Mouse (Mus musculus): ENCODE results near the gene Tnxb. TPM values are rescaled to one million over a fixed set of nuclear protein-coding genes. Genes with fewer than 3 reads are reported as not detected.

Tnxb gene
- total RNA-seq (2012; rRNA removed): 0.18 and 0.26 TPM in 2 replicates

DNA sequence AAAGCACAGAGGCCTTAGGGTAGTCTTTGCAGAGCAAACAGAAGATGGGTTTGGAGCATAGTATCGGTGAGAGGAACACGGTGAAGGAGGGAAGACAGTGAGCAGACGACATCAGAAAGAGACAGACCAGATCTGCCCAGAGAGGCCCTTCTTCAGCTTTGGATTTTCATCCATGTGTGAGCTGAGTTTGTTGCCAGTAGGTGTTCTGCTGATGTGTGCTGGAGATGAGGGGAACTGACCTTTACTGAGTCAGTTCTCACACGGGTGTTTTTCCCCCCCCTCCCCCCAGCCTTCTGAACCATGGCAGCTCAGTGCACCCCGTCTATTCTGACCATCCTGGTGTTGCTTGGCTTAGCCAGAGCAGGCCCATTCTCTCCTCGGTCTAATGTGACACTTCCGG, at the start of gene Tnxb:
Tnxb (plus strand) TSS at position 301 of the 400 bp plus-strand sequence.
- TF ChIP-seq HCFC1 (IDR thresholded peaks at IDR 0.05; ENCODE audit: borderline replicate concordance, insufficient read depth, low read length) (no peak), ZC3H11A (IDR thresholded peaks at IDR 0.05; ENCODE audit: borderline replicate concordance, low read depth, low read length) (no peak), ZNF384 (IDR thresholded peaks at IDR 0.05; ENCODE audit: low read depth, low read length) (no peak), CHD2 (IDR thresholded peaks at IDR 0.05; ENCODE audit: low read depth, low read length) (no peak), MAFK (IDR thresholded peaks at IDR 0.05; ENCODE audit: insufficient read depth, low read depth, low read length) (no peak)

DNA sequence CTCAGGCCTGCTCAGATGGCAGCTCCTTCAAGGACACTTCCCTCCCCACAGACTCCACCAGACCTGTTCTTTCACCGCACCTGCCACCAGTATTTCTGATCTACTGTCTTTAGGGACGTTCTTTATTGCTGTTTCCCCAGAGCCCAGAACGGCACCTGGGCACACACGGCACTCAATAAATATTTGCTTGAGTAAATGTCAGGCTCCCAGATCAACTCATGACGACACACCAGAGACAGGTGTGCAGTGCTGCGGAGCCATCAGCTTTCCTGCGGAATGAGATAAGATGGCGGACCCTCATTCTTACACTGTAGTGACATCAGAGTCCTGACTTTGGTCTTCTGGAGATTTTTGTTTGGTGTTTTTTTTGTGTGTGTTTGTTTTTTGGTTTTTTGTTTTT, 49.3 kb upstream of the Tnxb start:
- H3K27ac ChIP-seq (ENCODE audit: insufficient read depth, low read depth, low read length, poor library complexity, severe bottlenecking): no peak overlapping the region
- H3K36me3 ChIP-seq (ENCODE audit: control insufficient read depth, insufficient read depth, low read length, poor library complexity, severe bottlenecking): peaks cover 6% of the 10 kb centered on the region; the same call in 1 of the 2 replicates
- no peak overlapping the region for H3K4me3 ChIP-seq (ENCODE audit: insufficient read depth in 1 of 2, low read depth in 1 of 2, low read length in 2 of 2, poor library complexity in 1 of 2, severe bottlenecking in 1 of 2)
- peaks cover 0 to 6% of the 10 kb centered on the region in 2 experiments; a peak in 1 of 4 replicates for H3K4me1 ChIP-seq (ENCODE audit: control insufficient read depth in 2 of 2, insufficient read depth in 2 of 2, low read length in 2 of 2, poor library complexity in 1 of 2)
- no peak for TF ChIP-seq HCFC1 (IDR thresholded peaks at IDR 0.05; ENCODE audit: borderline replicate concordance, insufficient read depth, low read length)
- no peak for TF ChIP-seq ZC3H11A (IDR thresholded peaks at IDR 0.05; ENCODE audit: borderline replicate concordance, low read depth, low read length)
- no peak for TF ChIP-seq ZNF384 (IDR thresholded peaks at IDR 0.05; ENCODE audit: low read depth, low read length)
- TF ChIP-seq CHD2 (IDR thresholded peaks at IDR 0.05; ENCODE audit: low read depth, low read length): no peak
- TF ChIP-seq MAFK (IDR thresholded peaks at IDR 0.05; ENCODE audit: insufficient read depth, low read depth, low read length): no peak
- DNase-seq (ENCODE audit: low read depth, low spot score): no peak
- in situ Hi-C loops (cut with MboI; ENCODE audit: low sequenced_read_pairs in 2 of 2, unreplicated experiment in 2 of 2): no loop called here
- no peaks in the 10 kb centered on the region for H3K9me3 ChIP-seq (ENCODE audit: control insufficient read depth, insufficient read depth, low read depth, low read length)
- no peak overlapping the region for H3K9ac ChIP-seq (ENCODE audit: insufficient read depth, low read depth, low read length, poor library complexity, severe bottlenecking)

More for the DNA sequence above, at the start of gene Tnxb:
- no peak within 1 kb of the TSS for H3K9ac ChIP-seq (ENCODE audit: insufficient read depth, low read depth, low read length, poor library complexity, severe bottlenecking)
- no peak for DNase-seq (ENCODE audit: low read depth, low spot score)
- in situ Hi-C loops (cut with MboI; ENCODE audit: low sequenced_read_pairs in 2 of 2, unreplicated experiment in 2 of 2): no loop called here
- H3K4me3 ChIP-seq (ENCODE audit: insufficient read depth in 1 of 2, low read depth in 1 of 2, low read length in 2 of 2, poor library complexity in 1 of 2, severe bottlenecking in 1 of 2): peak within 1 kb of the TSS; percentile 9 to 42; a peak in 2 of 4 replicates
- no peaks in the 10 kb centered on the region for H3K36me3 ChIP-seq (ENCODE audit: control insufficient read depth, insufficient read depth, low read length, poor library complexity, severe bottlenecking)
- peaks cover 0 to 9% of the 10 kb centered on the region in 2 experiments; a peak in 1 of 4 replicates for H3K4me1 ChIP-seq (ENCODE audit: control insufficient read depth in 2 of 2, insufficient read depth in 2 of 2, low read length in 2 of 2, poor library complexity in 1 of 2)
- no peak within 1 kb of the TSS for H3K27ac ChIP-seq (ENCODE audit: insufficient read depth, low read depth, low read length, poor library complexity, severe bottlenecking)
- no peaks in the 10 kb centered on the region for H3K9me3 ChIP-seq (ENCODE audit: control insufficient read depth, insufficient read depth, low read depth, low read length)

- no peak for TF ChIP-seq ZNF384 (IDR thresholded peaks at IDR 0.05; ENCODE audit: low read depth, low read length)
- TF ChIP-seq ZC3H11A (IDR thresholded peaks at IDR 0.05; ENCODE audit: borderline replicate concordance, low read depth, low read length): no peak
- TF ChIP-seq MAFK (IDR thresholded peaks at IDR 0.05; ENCODE audit: insufficient read depth, low read depth, low read length): no peak
- TF ChIP-seq HCFC1 (IDR thresholded peaks at IDR 0.05; ENCODE audit: borderline replicate concordance, insufficient read depth, low read length): no peak
- no peak for TF ChIP-seq CHD2 (IDR thresholded peaks at IDR 0.05; ENCODE audit: low read depth, low read length)
- in situ Hi-C loops (cut with MboI; ENCODE audit: low sequenced_read_pairs in 2 of 2, unreplicated experiment in 2 of 2): no loop called here
These were observed 47.2 kb upstream of the Tnxb start for GRCm38 (mm10) chr17:34623161-34623560.

GRCm38 (mm10) chr17:34624981-34625380, 45.4 kb upstream of the Tnxb start:
- no peak overlapping the region for H3K9ac ChIP-seq (ENCODE audit: insufficient read depth, low read depth, low read length, poor library complexity, severe bottlenecking)
- in situ Hi-C loops (cut with MboI; ENCODE audit: low sequenced_read_pairs in 2 of 2, unreplicated experiment in 2 of 2): no loop called here
- H3K36me3 ChIP-seq (ENCODE audit: control insufficient read depth, insufficient read depth, low read length, poor library complexity, severe bottlenecking): peaks cover 6% of the 10 kb centered on the region; the same call in 1 of the 2 replicates
- H3K4me3 ChIP-seq (ENCODE audit: insufficient read depth in 1 of 2, low read depth in 1 of 2, low read length in 2 of 2, poor library complexity in 1 of 2, severe bottlenecking in 1 of 2): no peak overlapping the region
- H3K9me3 ChIP-seq (ENCODE audit: control insufficient read depth, insufficient read depth, low read depth, low read length): no peaks in the 10 kb centered on the region
- DNase-seq (ENCODE audit: low read depth, low spot score): no peak
- peaks cover 6 to 16% of the 10 kb centered on the region in 2 experiments; a peak in 3 of 4 replicates for H3K4me1 ChIP-seq (ENCODE audit: control insufficient read depth in 2 of 2, insufficient read depth in 2 of 2, low read length in 2 of 2, poor library complexity in 1 of 2)
- no peak overlapping the region for H3K27ac ChIP-seq (ENCODE audit: insufficient read depth, low read depth, low read length, poor library complexity, severe bottlenecking)
- TF ChIP-seq HCFC1 (IDR thresholded peaks at IDR 0.05; ENCODE audit: borderline replicate concordance, insufficient read depth, low read length): no peak
- TF ChIP-seq CHD2 (IDR thresholded peaks at IDR 0.05; ENCODE audit: low read depth, low read length): no peak
- no peak for TF ChIP-seq ZNF384 (IDR thresholded peaks at IDR 0.05; ENCODE audit: low read depth, low read length)
- no peak for TF ChIP-seq ZC3H11A (IDR thresholded peaks at IDR 0.05; ENCODE audit: borderline replicate concordance, low read depth, low read length)
- TF ChIP-seq MAFK (IDR thresholded peaks at IDR 0.05; ENCODE audit: insufficient read depth, low read depth, low read length): no peak

More at GRCm38 (mm10) chr17:34623161-34623560, 47.2 kb upstream of the Tnxb start:
- Histone ChIP-seq H3K9ac (ENCODE audit: insufficient read depth, low read depth, low read length, poor library complexity, severe bottlenecking) (peak overlapping the region; percentile 21; the same call in 1 of the 2 replicates), H3K9me3 (ENCODE audit: control insufficient read depth, insufficient read depth, low read depth, low read length) (no peaks in the 10 kb centered on the region), H3K27ac (ENCODE audit: insufficient read depth, low read depth, low read length, poor library complexity, severe bottlenecking) (no peak overlapping the region), H3K4me1 (ENCODE audit: control insufficient read depth in 2 of 2, insufficient read depth in 2 of 2, low read length in 2 of 2, poor library complexity in 1 of 2) (peaks cover 0 to 9% of the 10 kb centered on the region in 2 experiments; a peak in 1 of 4 replicates), H3K4me3 (ENCODE audit: insufficient read depth in 1 of 2, low read depth in 1 of 2, low read length in 2 of 2, poor library complexity in 1 of 2, severe bottlenecking in 1 of 2) (no peak overlapping the region), H3K36me3 (ENCODE audit: control insufficient read depth, insufficient read depth, low read length, poor library complexity, severe bottlenecking) (peaks cover 6% of the 10 kb centered on the region; the same call in 1 of the 2 replicates)
- no peak for DNase-seq (ENCODE audit: low read depth, low spot score)
